Mouse (Mus musculus) hindbrain, embryonic 16.5 days (tissue): ENCODE results near the gene Flywch2. TPM values are rescaled to one million over a fixed set of nuclear protein-coding genes. Genes with fewer than 3 reads are reported as not detected.

Experiments
- ATAC-seq: fragments of 200-750 bp; cut with Nextera tagmentation; 2 replicates; pipeline ENCODE4 v1.8.0; 2017; ENCODE audit warnings: moderate TSS enrichment, moderate library complexity
- H3K27ac ChIP-seq: fragments of 300-500 bp; sonication (generic); 2 replicates; pipeline ENCODE4 v1.5.1; 2014; ENCODE audit warnings: low read depth, mild to moderate bottlenecking, control low read depth, low read length, moderate library complexity
- H3K27me3 ChIP-seq: fragments of 300-500 bp; sonication (generic); replicated peaks from 2 replicates; pipeline ENCODE4 v1.6.1; 2014; ENCODE audit warnings: low read length; ENCODE audit not compliant: control insufficient read depth, insufficient read depth
- H3K36me3 ChIP-seq: fragments of 300-500 bp; sonication (generic); 2 replicates; pipeline ENCODE4 v1.6.1; 2014; ENCODE audit warnings: mild to moderate bottlenecking, low read length, moderate library complexity, mixed read lengths; ENCODE audit not compliant: control insufficient read depth, insufficient read depth
- H3K4me1 ChIP-seq: fragments of 300-500 bp; sonication (generic); 2 replicates; pipeline ENCODE4 v1.6.1; 2014; ENCODE audit warnings: low read depth, low read length; ENCODE audit not compliant: control insufficient read depth, insufficient read depth
- H3K4me2 ChIP-seq: fragments of 300-500 bp; sonication (generic); 2 replicates; pipeline ENCODE4 v1.6.1; 2014; ENCODE audit warnings: mild to moderate bottlenecking, low read length, control low read depth, moderate library complexity
- H3K4me3 ChIP-seq: fragments of 300-500 bp; sonication (generic); 2 replicates; pipeline ENCODE4 v1.5.1; 2014; ENCODE audit warnings: mild to moderate bottlenecking, low read length, control low read depth, moderate library complexity
- H3K9ac ChIP-seq: fragments of 300-500 bp; sonication (generic); 2 replicates; pipeline ENCODE4 v1.6.1; 2014; ENCODE audit warnings: low read depth, mild to moderate bottlenecking, control low read depth, low read length, moderate library complexity
- H3K9me3 ChIP-seq: fragments of 300-500 bp; sonication (generic); 2 replicates; pipeline ENCODE4 v1.6.1; 2014; ENCODE audit warnings: mild to moderate bottlenecking, low read length, moderate library complexity; ENCODE audit not compliant: control insufficient read depth
- WGBS: fragments of 180-500 bp; shearing (Covaris S2); extraction: QIAGEN DNeasy Blood & Tissue Kit; methylation state at CpG from one replicate; pipeline ENCODE4 v1.1.7; 2014; 5-methylcytosine and 5-hydroxymethylcytosine counted together
- polyA plus RNA-seq: library from polyadenylated mRNA; unstranded; fragments of >200 nt; fragmentation: Nextera tagmentation; extraction: Ambion mirVana; gene quantifications from 2 replicates; pipeline ENCODE4 v1.2.1, GENCODE M21; 2015

The Flywch2 gene
- polyA plus RNA-seq, 1 experiment from 2014 or later = 86.2 TPM

GRCm38 (mm10) chr17:23741359-23742209 lies 44.3 kb downstream of the Flywch2 start:
- 44% methylated on average over 38 of the region's 38 CpGs for WGBS
- Histone ChIP-seq H3K27ac (no peak overlapping the region), H3K27me3 (peaks cover 43% of the 10 kb centered on the region), H3K4me1 (peaks cover 37% of the 10 kb centered on the region), H3K4me2 (peak overlapping the region; percentile 50), H3K9ac (no peak overlapping the region; the same call in 1 of the 2 replicates), H3K36me3 (peaks cover 7% of the 10 kb centered on the region), H3K4me3 (peak overlapping the region; percentile 33), H3K9me3 (no peaks in the 10 kb centered on the region)
- ATAC-seq = no peak

GRCm38 (mm10) chr17:23740598-23741021 lies 45.3 kb downstream of the Flywch2 start, which contains the start of gene Paqr4:
Gene Paqr4, minus strand, starts transcription at chr17:23740867.
- H3K4me1 ChIP-seq = peaks cover 34% of the 10 kb centered on the region
- ATAC-seq = peak; percentile 41

GRCm38 (mm10) chr17:23740136-23740584 lies 45.7 kb downstream of the Flywch2 start:
- Histone ChIP-seq H3K4me2 (peak overlapping the region; percentile 85), H3K4me1 (peaks cover 29% of the 10 kb centered on the region), H3K36me3 (peaks cover 12% of the 10 kb centered on the region), H3K9ac (peak overlapping the region; percentile 74), H3K27ac (peak overlapping the region; percentile 84), H3K4me3 (peak overlapping the region; percentile 64), H3K9me3 (no peaks in the 10 kb centered on the region), H3K27me3 (peaks cover 42% of the 10 kb centered on the region)
- ATAC-seq = peak; percentile 85
- WGBS = 0% methylated on average over 39 of the region's 46 CpGs

More at GRCm38 (mm10) chr17:23740598-23741021, 45.3 kb downstream of the Flywch2 start, which contains the start of gene Paqr4:
- Histone ChIP-seq H3K36me3 (peaks cover 12% of the 10 kb centered on the region), H3K9ac (peak within 1 kb of the TSS; percentile 74), H3K27ac (peak within 1 kb of the TSS; percentile 84), H3K27me3 (peaks cover 43% of the 10 kb centered on the region), H3K4me2 (peak within 1 kb of the TSS; percentile 85), H3K9me3 (no peaks in the 10 kb centered on the region), H3K4me3 (peak within 1 kb of the TSS; percentile 64)
- WGBS = 10% methylated on average over 13 of the region's 13 CpGs

GRCm38 (mm10) chr17:23739202-23740135 lies 46.4 kb downstream of the Flywch2 start:
- Histone ChIP-seq H3K4me3 (peak overlapping the region; percentile 64), H3K4me1 (peaks cover 27% of the 10 kb centered on the region), H3K36me3 (peaks cover 12% of the 10 kb centered on the region), H3K27ac (peak overlapping the region; percentile 84), H3K9me3 (no peaks in the 10 kb centered on the region), H3K27me3 (peaks cover 35% of the 10 kb centered on the region), H3K9ac (peak overlapping the region; percentile 74), H3K4me2 (peak overlapping the region; percentile 85)
- ATAC-seq = peak; percentile 25
- under 1% methylated on average over 48 of the region's 48 CpGs for WGBS

- Histone ChIP-seq H3K4me1 (peaks cover 27% of the 10 kb centered on the region), H3K4me2 (peak overlapping the region; percentile 85), H3K27me3 (peaks cover 29% of the 10 kb centered on the region), H3K9ac (peak overlapping the region; percentile 74), H3K36me3 (peaks cover 12% of the 10 kb centered on the region), H3K4me3 (peak overlapping the region; percentile 64), H3K27ac (peak overlapping the region; percentile 84), H3K9me3 (no peaks in the 10 kb centered on the region)
- ATAC-seq = no peak
- 14% methylated on average over 2 of the region's 2 CpGs for WGBS
These were observed 47.1 kb downstream of the Flywch2 start for GRCm38 (mm10) chr17:23738836-23739201.

- ATAC-seq = no peak
- H3K4me3 ChIP-seq = no peak overlapping the region; the same call in 1 of the 2 replicates
- no peak overlapping the region for H3K27ac ChIP-seq
- H3K9ac ChIP-seq = peak overlapping the region; percentile 5
- peaks cover 12% of the 10 kb centered on the region for H3K36me3 ChIP-seq
- H3K4me2 ChIP-seq = peak overlapping the region; percentile 85
- no peaks in the 10 kb centered on the region for H3K9me3 ChIP-seq
- peaks cover 18% of the 10 kb centered on the region for H3K27me3 ChIP-seq
- H3K4me1 ChIP-seq = peaks cover 27% of the 10 kb centered on the region
- 62% methylated on average over 15 of the region's 15 CpGs for WGBS
These were observed 48.1 kb downstream of the Flywch2 start for GRCm38 (mm10) chr17:23737493-23738445.

GRCm38 (mm10) chr17:23734341-23734740 lies 51.5 kb downstream of the Flywch2 start:
- no peak overlapping the region for H3K4me3 ChIP-seq
- H3K27me3 ChIP-seq = no peaks in the 10 kb centered on the region
- peaks cover 12% of the 10 kb centered on the region for H3K36me3 ChIP-seq
- peak; percentile 22 for ATAC-seq
- H3K9me3 ChIP-seq = no peaks in the 10 kb centered on the region
- H3K4me2 ChIP-seq = no peak overlapping the region
- no peak overlapping the region for H3K27ac ChIP-seq
- H3K9ac ChIP-seq = no peak overlapping the region
- 83% methylated on average over 1 of the region's 1 CpGs for WGBS
- H3K4me1 ChIP-seq = peaks cover 18% of the 10 kb centered on the region

GRCm38 (mm10) chr17:23730441-23730840 lies 55.4 kb downstream of the Flywch2 start:
- Histone ChIP-seq H3K4me1 (peaks cover 9% of the 10 kb centered on the region), H3K9ac (no peak overlapping the region), H3K4me2 (no peak overlapping the region), H3K36me3 (no peaks in the 10 kb centered on the region; the same call in 1 of the 2 replicates), H3K27me3 (no peaks in the 10 kb centered on the region), H3K9me3 (no peaks in the 10 kb centered on the region), H3K4me3 (no peak overlapping the region), H3K27ac (no peak overlapping the region)
- WGBS = 70% methylated on average over 1 of the region's 1 CpGs
- no peak for ATAC-seq
